Mouse (Mus musculus) NIH3T3 (cell line): ENCODE measurements around the gene Ltb.
A peak's percentile ranks its signal among the peaks of the same experiment; 100 is the strongest.

ENCODE experiments used
- DNase-seq: peaks from one replicate; pipeline ENCODE4 v3.0.0-alpha.2; 2012; ENCODE audit warnings: low read depth

Ltb gene

DNA sequence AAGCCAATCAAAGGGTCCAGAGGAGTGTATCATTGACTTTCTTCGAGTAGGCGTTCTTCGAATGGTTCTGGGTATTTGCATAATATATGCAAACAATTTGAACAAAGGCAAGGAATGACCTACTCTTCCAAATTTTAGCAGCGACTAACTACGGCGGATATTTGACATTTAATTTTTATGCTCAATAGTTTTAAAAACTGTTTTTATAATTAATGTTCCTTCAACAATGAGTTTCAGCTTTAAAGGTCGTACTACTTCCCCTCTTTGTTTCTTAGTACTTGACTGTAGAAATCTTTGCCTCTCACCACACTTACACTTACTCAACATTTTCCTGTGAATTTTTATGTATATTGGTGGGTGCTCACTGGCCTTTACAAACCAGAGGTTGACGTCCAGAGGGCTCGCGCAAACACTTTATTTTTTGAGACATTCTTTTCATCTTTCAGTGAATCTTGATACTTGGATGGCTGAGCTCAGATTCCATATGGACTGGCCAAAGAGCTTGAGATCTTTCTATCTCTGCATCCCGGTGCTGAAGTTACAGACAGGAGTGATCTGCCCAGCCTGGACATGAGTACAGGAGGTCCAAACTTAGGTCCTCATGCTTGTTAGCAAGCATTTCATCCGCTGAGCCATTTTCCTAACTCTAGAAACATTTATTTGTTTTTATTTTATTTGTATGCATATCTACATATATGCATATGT, 28.6 kb upstream of the Ltb start:
- no peak for DNase-seq

DNA sequence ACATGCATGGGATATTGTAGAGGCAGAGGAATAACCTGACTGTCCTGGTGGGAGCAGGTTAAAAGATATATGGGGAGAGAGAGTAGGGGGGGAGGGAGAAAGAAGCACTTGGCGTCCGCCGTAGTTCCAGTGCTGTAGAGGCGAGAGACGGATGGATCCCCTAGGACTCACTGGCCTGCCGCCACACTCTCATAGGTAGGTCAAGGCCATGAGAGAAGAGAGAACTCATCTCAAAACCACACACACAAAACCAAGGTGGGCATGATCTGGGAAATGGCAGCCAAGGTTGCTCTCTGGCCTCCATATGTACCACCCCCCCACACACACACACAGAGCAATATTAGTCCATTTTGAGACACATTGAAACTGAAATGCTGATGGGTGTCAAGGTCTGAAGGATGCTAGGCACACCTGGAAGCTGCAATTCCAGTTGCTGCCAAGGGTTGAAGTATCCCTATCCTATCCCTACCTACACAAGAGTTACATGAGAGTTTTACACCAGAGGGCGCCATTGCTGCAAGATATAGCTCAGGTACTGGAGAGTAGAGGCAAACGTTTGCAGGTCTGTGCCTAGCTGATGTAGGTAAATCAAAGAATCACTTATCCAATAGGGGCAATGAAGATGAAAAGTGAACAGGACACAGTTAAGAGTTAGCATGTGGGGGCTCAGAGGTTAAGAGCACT, 27.7 kb upstream of the Ltb start:
- peak; percentile 82 for DNase-seq

DNA sequence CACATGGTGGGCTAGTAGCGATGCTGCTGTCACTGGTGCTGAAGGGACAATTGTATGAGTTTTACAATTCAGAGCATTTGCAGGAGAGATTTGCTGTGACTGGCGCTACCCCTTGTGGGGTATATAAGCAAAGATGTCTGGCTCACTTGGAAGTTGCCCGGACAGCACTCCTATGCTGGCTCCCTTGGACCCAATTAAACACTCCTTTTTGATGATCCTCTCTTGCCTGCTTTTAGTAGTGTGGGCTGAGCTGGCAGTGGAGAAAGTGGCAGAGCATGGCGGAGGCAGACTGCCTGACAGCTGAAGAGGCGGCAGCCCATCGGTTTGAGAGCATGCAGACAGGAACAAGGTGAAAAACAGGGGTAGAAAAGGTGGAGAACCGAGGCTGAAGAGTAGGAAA, 26.4 kb upstream of the Ltb start:
- no peak for DNase-seq

DNA sequence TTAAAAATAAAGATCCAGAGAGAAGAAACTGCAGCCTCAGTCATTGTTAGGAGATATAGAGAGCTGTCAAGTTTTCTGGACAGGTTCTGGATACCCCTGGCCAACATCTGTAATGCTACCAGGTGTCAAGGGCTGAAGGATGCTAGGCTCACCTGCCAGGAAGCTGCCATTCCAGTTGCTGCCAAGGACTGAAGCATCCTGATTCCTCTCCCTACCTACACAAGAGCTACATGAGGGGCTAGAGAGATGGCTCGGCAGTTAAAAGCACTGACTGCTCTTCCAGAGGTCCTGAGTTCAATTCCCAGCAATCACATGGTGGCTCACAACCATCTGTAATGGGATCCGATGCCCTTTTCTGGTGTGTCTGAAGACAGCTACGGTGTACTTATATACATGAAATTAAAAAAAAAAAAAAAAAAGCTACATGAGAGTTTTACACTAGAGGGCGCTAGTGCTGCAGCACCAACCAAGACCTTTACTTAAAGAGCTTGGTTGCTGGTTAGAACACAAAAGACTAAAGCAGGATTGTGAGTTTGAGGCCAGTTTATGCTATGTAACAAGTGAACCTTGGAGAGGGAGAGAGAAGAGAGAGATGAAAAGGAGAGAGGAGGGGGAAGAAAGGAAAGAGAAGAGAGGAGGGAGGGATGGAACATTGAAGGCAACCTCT, 25.6 kb upstream of the Ltb start:
- peak; percentile 84 for DNase-seq

DNA sequence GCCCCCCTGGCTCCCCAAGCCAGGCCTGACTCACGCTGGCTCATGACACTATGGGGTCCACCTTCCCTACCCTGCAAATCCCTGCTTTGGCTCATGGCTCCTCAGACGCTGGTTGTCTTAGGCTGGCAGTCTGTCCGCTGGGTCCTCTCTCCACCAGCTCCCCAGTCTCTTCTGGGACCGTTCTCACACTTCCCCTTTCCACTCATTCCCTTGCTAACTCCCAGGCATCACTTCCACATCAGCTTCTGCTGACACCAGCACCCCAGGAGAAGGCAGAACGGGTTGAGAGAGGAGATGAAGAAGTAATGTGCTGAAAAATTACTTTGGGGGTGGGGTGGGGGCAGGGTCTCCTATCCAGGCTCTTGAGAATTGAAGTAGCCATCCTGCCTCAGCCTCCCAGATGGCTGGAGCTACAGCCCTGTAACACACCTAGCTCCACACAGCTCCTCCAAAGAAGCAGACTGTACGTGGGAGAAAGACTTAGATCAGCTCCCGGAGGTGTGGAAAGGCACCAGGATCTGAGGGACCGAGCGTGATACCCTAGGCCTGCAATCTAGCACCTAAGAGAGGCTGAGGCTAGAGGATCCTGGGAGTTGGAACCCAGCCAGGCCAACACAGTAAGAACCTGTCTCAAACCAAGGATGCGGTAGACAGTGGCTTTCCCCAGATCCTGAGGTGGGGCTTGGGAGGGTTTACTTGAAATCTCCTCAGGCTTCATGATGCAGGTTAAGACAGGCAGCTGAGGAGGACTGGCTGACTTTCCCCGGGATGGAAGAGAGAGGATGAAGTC, 21.6 kb upstream of the Ltb start:
- no peak for DNase-seq

DNA sequence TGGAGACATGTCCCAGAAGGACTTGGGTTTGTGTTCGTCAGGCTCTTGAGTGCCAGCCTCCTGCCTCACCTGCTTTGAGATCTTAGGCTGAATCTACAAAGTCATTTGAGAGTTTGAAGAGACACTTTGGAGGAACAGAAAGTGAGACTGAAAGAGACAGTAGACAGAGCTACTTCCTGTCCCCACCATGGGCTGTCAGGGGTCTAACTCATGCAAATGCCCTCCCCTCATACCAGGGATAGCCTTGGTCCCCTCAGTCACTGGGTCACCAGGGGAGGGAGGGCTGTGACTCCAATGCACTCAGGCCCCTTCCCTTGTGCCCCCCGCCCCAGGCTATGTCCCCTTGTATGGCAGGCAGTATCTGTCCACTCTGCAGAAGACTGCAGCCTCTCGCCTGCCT, 20.9 kb upstream of the Ltb start:
- DNase-seq: no peak

DNA sequence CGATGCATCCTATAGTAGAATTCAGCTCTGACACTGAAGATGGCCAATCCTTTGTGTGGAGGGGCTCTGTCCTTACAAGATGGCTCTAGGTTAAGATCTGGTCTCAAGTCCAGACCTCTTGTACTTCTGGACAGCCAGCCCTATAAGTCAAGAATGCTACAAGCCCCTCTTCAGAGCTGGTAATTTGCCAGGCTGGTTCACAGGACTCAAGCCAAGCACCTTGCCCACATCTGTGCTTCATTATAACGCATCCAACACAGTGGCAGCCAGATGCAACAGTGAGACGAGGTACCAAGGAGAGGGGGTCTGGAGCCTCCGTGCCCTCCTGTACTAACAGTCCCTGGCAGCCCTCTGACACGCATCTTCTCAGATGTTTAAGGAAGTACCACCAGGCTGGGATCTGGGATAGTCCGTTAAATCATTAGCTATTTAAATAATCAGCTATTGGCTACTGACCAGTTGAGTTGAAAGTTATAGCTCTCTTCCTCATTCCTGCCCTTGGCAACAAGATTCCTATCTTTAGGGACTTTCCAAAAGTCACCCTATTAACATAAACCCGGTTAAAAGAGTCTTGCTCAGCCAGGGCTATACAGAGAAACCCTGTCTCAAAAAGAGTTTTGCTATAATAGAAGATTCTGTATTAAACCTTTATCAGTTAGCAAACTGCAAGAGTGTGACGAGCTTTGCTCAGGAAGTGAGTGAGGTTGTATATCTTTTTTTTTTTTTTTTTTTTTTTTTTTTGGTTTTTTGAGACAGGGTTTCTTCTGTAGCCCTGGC, 19.9 kb upstream of the Ltb start:
- DNase-seq: peak; percentile 56

DNA sequence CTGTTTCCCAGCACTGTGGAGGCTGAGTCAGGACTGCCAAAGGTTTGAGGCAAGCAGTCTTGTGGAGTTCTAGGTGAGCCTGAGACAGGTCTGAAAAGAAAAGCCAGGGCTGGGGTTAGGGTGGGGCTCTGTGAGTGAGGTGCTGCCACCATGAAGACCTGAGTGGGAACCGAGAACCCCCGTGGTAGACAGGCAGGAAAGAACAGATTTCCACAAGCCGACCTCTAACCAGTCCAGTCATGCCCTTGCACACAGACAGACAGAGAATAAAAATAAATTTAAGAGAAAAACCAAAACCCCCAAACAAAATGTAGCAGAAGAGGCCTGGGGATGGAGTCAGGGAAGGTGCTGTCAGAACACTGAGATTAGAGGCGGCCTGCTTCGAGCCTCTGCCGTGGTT, 18.9 kb upstream of the Ltb start:
- no peak for DNase-seq

DNA sequence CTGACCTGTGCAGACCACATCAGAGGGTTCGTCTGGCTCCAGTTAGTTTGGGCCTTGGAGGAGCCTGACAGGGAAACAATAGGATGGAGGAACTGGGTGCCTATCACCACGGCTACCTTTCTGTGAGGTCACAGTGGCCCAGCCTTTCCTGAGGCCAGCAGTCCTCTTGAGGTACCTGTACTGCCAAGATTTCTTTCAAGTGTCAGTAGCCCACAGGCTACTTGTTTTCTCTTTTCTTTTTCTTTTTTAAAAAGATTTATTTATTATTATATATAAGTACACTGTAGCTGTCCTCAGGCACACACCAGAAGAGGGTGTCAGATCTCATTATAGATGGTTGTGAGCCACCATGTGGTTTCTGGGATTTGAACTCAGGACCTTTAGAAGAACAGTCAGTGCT, 18.3 kb upstream of the Ltb start, which contains the start of gene Aif1:
Gene Aif1 (minus strand): TSS at position 101 of the 400 bp plus-strand sequence.
- DNase-seq: no peak

DNA sequence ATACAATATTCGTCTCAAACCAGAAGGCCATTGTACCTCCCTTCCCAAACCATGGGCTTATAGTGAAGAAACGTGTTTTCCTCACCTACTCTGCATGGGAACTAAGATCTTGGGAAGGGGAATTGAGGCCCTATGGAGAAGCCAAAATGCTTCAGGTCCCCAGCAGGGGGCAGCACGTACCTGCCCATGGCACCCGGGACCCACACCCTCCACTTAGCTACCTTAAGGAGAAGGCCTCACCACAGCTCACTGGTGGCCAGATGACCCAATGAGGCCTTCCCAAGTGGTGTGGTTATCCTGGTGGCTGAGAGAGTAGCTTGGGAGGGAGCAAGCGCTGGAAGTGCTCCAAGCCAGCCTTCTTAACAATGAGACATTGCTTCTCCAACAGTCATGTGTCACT, 15.7 kb upstream of the Ltb start:
- DNase-seq: peak; percentile 91

DNA sequence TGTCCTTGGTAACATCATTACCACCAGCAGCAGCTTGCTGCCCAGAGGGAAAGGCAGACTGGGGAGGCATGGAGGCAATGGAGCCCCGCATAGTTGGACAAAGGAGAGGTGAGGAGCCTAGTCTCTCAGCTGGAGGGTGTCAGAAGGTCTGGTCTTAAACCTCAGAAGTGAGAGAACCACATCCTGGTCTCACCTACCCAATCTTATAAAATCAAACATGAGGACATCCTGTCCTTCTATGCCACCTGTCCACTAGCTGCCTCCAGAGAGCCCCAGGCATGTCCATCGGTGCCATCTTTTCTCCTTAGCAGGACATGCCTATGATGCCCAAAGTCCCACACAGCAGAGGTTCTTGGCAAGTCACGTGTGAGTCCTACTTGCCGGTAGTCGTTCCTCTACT, 14.1 kb upstream of the Ltb start:
- no peak for DNase-seq

DNA sequence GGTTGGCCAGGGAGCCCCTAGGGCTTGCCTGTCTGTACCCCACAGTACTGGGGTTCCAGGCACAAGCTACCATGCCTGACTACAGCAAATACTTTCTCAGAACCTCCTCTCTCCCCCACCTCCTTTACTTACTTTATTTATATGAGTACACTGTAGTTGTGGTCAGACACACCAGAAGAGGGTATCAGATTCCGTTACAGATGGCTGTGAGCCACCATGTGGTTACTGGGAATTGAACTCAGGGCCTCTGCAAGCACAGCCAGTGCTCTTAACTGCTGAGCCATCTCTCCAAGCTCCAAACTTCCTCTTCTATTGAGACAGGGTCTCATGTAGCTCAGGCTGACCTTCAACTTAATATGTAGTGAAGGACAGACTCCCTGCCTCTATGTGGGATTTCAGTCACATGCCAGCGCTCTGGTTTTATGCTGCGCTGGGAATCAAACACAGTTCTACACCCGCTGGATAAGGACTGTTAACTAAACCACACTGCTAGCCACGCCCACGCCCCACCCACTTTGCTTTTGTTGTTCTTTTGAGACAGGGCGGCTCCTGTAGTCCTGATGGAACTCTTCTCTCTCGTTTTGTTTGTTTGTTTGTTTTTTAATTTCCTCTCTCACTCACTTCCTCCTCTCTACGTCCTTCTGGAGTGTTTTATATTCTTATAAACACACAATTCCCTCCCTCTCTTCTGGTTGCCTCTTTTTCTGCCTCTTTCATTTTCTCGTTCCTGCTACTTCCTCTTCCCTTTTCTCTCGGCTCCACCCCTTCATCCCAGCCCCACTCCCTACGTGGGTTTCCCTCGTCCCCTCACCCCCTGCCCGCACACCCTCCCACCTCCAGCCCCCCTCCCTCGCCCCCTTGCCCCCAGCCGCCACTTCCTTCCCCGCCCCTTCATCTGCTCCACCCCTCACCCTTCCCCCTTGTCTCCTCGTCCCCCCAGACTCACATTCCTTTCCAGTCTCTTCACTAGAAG, 8.3 kb upstream of the Ltb start:
- DNase-seq: peak; percentile 90

DNA sequence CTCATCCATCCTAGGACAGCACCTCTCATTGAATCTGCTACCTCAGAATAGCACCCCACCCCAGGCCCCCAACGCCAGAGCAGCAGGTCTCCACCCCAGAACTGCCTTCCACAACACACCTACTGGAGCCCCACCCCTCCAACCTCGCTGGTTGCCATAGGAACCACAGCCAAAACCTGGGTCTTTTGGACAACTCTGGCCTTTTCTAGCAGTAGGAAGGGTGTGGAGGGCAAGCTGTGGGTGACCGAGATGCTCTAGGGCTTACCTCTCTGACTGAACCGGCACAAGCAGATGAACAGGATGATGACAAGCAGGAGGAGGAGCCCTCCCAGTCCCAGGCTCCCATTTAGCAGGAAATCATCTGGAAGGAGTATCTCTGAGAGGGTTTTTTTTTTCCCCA, 7.6 kb upstream of the Ltb start:
- peak; percentile 55 for DNase-seq

DNA sequence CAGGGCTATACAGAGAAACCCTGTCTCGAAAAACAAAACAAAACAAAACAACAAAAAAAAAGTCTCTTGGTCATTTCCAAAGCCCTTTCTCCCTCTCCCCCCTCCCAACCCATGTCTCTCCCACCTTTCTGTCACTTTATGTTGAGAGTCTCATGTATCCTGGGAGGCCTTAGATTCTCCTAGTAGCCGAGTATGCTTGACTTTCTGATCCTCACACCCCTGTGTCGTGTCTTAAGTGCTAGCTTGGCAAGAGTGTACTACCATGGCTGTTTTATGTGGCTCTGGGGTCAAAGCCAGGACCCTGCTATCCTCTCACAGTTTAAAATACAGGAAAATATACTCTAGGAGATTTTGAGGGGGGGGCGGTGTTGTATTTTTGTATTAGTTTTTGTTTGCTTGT, 6.9 kb upstream of the Ltb start:
- DNase-seq: no peak

DNA sequence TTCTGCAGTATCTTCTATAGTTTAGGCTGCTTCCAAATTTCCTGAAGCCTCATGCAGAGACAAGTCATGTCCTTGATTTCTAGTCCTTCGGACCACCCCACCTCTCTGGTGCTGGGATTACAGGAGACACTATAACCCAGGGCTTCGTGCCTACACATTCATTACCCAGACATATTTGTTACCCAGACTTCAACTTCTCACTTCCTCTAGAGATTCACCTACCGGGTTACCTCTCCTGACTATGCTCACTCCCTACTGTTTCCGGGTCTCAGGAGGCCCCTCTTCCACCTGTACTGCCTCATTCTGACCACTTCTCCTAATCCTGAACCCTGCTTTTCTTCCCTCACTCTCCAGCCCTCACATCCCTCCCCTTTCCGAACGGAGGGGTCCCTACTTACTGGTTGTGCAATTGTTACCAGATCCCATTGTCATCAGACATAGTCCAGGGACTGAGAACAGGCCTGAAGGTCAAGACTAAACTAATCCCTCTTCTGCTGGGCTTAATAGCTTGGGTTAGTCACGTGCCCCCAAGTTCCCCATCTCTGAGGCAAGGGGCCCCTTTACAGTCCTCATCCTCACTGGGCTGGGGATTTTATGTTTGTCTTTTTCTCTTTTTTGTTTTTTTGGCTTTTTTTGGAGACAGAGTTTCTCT, 6.2 kb upstream of the Ltb start, which contains the start of gene Lst1:
Gene Lst1 (minus strand): TSS at position 481 of the 652 bp plus-strand sequence.
- no peak for DNase-seq

DNA sequence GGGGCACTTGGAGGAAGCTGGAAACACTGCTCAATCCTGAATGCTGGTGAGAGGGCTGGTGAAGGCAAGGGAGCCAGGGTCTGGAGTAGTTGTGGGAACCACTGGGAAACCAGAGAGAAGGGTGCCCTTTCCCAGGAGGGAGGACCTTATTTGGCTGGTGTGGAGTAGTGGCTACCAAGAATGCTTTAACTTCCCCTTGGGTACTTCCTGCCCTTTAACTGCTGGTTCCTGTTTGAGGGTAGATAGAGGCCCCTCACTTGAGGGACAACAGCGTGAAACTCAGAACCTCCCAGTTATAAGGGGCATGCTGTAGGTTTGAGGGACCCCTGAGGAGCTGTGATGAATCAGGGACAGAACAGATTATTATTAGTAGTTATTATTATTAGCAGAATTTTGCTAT, 5.1 kb upstream of the Ltb start:
- DNase-seq: no peak

DNA sequence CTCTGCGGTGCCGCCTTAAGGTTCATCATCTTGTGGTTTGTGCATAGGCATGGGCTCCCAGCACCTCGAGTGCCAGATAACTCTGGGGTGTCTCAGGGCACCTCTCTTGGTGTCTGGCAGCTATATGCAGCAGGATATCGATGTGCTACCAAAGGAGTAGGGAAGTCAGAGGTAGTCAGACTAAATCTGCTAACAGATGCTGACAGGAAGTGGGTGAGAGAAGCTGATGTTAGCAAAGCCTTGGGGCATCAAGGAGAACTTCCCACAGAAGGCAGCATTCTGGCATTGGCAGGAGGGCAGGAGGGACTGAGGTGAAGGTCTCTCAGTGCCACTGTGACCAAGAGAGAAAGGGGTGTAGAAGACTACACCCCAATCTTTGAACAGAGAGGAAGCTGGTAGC, 4.1 kb upstream of the Ltb start:
- no peak for DNase-seq

DNA sequence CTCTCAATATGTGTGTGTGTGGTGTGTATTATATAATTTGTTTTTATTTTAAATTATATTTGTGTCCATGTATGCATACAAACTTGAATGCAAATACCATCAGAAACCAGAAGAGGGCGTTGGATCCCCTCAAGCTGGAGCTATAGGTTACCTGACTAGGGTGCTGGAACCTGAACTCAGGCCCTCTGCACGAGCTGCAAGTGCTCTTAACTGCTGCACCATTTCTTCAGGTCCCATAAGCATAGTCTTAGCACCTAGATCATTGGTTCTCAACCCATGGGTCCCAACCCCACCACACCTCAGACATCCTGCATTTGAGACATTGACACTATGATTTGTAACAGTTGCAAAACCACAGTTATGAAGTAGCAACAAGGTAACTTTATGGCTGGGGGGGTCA, 2.5 kb upstream of the Ltb start:
- DNase-seq: no peak

DNA sequence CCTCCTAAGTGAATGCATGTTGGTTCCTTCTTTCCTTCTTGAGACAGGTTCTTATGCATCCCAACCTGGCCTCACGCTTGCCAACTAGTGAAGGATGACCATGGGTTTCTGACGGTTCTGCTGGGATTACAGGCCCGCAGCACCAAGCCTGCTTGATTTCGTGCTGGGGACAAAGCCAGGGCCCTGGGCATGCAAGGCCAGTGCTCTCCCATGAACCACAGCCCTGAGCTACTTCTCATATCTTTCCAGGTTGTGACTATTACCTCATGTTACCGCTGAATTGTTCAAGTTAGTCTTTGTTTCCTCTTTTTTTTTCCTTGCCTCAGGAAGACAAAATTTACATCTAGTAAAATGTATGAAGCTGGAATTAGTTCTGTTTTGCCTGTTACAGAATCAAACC, 1.3 kb upstream of the Ltb start:
- DNase-seq: peak; percentile 29
